17 mouse cellular contexts compared by ENCODE assay signal in genomic region chr10:20912019-20912418, GRCm38 (mm10).
"Had no signal": no experiment of that assay in that cellular context is flagged by ENCODE, and none has a peak within 500 bp of the region (broad histone marks: within the 10 kb centered on the region; RNA-seq: fewer than 3 reads in every experiment).

No protein-coding gene starts in this region.

- H3K4me2 ChIP-seq: kidney, embryonic 15.5 days; limb, embryonic 15.5 days; lung, embryonic 14.5 days; neural tube, embryonic 15.5 days had no signal

- H3K36me3 ChIP-seq: kidney, embryonic 15.5 days; limb, embryonic 15.5 days; midbrain, embryonic 10.5 days; neural tube, embryonic 15.5 days had no signal

- H3K27me3 ChIP-seq: kidney, embryonic 15.5 days; limb, embryonic 15.5 days; neural tube, embryonic 15.5 days had no signal

- H3K27ac ChIP-seq: kidney, embryonic 15.5 days; limb, embryonic 15.5 days; midbrain, embryonic 10.5 days; neural tube, embryonic 15.5 days had no signal

- H3K9me3 ChIP-seq: kidney, embryonic 15.5 days; limb, embryonic 15.5 days; midbrain, embryonic 10.5 days; neural tube, embryonic 15.5 days had no signal

- DNase-seq: kidney, adult 2 months; kidney, postnatal 14 days; layer of hippocampus, adult 9-11 months; layer of hippocampus, postnatal 36 days; lung, embryonic 14.5 days; lung, postnatal 10 days; lung, postnatal 4 days; midbrain, embryonic 14.5 days; right cerebral cortex, postnatal 4 days; spleen, adult 18-20 months; thymus, adult 2 months; thymus, postnatal 25 days had no signal

- H3K4me3 ChIP-seq: kidney, embryonic 15.5 days; limb, embryonic 15.5 days; midbrain, embryonic 10.5 days; myocyte; neural tube, embryonic 15.5 days had no signal

- H3K4me1 ChIP-seq: kidney, embryonic 15.5 days; limb, embryonic 15.5 days; neural tube, embryonic 15.5 days had no signal

- H3K9ac ChIP-seq: kidney, embryonic 15.5 days; limb, embryonic 15.5 days; lung, embryonic 14.5 days; neural tube, embryonic 15.5 days had no signal
